Mouse (Mus musculus) embryonic fibroblast, embryonic 13.5 days (primary cell): ENCODE data around the gene Kcnmb2.

ENCODE experiments used
- CTCF ChIP-seq: IDR thresholded peaks from 2 replicates; pipeline ENCODE4 v1.5.1; 2011; ENCODE audit warnings: mild to moderate bottlenecking, control low read depth, low read length, moderate library complexity, borderline replicate concordance; ENCODE audit not compliant: insufficient read depth
- POLR2A ChIP-seq: IDR thresholded peaks from 2 replicates; pipeline ENCODE4 v1.6.1; 2011; ENCODE audit warnings: low read depth, mild to moderate bottlenecking, control low read depth, low read length, moderate library complexity

- no peak for TF ChIP-seq CTCF
- no peak for TF ChIP-seq POLR2A
Measured at GRCm38 (mm10) chr3:32130696-32131095, 228.4 kb downstream of the Kcnmb2 start.
